Mouse (Mus musculus) lung, adult 18-20 months (tissue): ENCODE measurements at regions not wholly inside any gene's neighbourhood (a gene's known extent, or its start where the extent isn't known, plus 50 kb on each side); places are given as distances from the start of the nearest gene placed in this dataset.
"Not testable (repeated sequence)": the region's sequence is repeated elsewhere in the genome, so short reads cannot be mapped to it uniquely, and the experiment has no call there.

ENCODE experiments used
- DNase-seq, 2 experiments: peaks; one replicate each; pipeline ENCODE4 v3.0.0; 2022; ENCODE audit warnings: mixed read lengths in 2 of 2

GRCm38 (mm10) chr3:98968811-98969210, 75.8 kb upstream of the Hao2 start:
- DNase-seq = no peak

- peak in 1 of 2 experiments; percentile 10 for DNase-seq
Measured at GRCm38 (mm10) chr3:98975777-98976176, 82.7 kb upstream of the Hao2 start.

GRCm38 (mm10) chr3:98982787-98983186, 89.7 kb upstream of the Hao2 start:
- no peak for DNase-seq

- DNase-seq = not testable (repeated sequence)
Measured at GRCm38 (mm10) chr3:98987266-98987665, 94.2 kb upstream of the Hao2 start.

DNA sequence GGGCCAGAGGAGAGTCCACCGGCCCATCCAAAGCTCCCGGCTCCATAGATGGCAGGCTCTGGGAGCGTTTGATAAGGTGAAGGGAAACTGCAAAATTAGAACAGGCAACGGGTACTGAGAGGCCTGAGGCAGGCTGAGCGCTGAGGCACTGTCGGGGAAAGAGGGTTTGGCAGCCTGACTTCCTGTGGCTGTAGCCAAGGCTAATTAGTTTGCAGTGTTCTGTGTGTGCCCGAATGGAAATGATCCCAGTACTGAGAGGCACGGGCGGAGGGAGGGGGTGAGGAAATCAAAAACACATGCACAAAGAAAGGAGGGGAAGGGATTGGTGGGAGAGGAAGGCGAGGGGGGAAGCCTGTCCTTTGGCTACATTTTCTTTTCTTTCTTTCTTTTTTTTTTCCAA, 97.8 kb upstream of the Hao2 start:
- DNase-seq = peak in 1 of 2 experiments; percentile 0

GRCm38 (mm10) chr3:98991276-98991675, 98.2 kb upstream of the Hao2 start:
- DNase-seq = no peak

GRCm38 (mm10) chr3:98994086-98994485, 101.0 kb upstream of the Hao2 start:
- DNase-seq = no peak

- DNase-seq = no peak
Measured at GRCm38 (mm10) chr3:99030636-99031035, 110.2 kb upstream of the Wars2 start.

- no peak for DNase-seq
Measured at GRCm38 (mm10) chr3:99046190-99046589, 94.7 kb upstream of the Wars2 start.

DNA sequence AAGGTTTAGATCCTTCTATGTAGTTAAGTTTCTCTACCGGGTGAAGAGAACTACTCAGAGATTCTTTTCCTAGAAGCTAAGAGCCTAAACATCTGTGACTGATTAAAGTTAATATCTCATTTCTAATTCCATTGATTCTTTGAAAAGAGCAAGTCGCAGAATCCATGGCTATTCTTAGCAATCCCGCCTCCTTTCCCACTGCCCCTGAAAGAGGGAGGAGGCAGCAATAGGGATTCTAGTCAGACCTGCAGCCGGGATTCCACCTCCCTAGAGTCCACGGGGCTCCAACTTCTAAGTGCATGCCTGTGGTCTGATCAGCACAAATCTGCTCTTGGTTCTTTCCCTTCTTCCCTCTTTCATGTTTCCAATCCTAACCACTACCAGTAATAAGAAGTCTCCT, 93.7 kb upstream of the Wars2 start:
- DNase-seq = no peak

DNA sequence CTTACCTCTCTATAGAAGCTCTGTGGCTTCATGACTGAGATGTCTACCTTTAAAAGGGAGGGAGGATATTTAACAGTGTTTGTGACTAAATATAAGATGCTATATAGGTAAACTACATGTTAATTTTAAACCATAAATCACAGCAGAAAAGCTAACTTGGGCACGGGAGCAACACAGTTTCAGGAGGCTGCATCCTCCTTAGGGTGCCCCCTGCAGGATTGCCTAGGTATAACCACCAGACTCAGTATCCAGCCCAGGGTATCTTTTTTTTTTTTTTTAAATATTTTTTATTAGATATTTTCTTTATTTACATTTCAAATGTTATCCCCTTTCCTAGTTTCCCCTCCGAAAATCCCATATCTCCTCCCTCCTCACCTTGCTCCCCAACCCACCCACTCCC, 91.6 kb upstream of the Wars2 start:
- no peak for DNase-seq

DNA sequence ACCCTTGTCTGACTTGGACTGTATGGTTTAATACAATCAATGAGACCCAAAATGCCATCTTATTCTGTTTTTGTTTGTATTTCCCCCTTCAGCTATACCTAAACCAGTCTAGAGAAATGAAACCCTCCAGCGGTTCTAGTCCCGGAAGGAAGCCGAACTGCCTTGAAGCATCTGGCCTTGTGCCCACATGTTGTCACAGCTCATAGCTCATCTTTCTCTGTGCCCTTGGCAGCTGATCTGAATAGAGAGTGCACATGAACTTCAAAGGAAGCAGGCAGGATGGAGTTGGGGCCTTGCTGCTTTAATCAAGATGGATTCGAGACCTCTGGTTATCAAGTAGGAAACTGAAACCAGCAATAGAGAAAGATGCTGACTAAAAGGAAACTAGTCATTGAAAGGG, 88.7 kb upstream of the Wars2 start:
- DNase-seq = no peak

GRCm38 (mm10) chr3:99067168-99067567, 73.7 kb upstream of the Wars2 start:
- no peak for DNase-seq
